11 mouse cellular contexts compared by ENCODE assay signal in the genomic region with DNA sequence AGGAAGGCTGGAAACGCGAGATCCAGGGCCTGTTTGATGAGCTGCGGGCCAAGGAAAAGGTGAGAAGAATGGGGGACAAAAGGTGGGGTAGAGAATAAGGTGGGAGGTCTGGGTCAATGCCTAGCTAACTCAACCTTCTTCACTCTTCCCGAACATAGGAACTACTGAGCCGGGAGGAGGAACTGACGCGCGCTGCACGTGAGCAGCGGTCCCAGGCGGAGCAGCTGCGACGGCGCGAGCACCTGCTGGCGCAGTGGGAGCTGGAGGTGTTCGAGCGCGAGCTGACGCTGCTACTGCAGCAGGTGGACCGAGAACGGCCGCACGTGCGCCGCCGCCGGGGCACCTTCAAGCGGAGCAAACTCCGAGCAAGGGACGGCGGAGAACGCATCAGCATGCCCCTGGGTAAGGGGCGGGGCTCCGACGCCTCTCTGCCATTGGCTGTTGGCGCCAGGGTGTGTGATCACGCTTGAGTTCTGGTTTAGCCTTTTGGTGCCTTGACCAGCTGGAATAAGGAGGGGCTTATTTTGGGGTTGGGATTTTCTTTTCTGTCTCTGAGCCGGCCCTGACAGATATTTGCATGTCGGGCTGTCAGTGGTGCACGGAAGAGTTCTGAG. TPM values are rescaled to one million over a fixed set of nuclear protein-coding genes. Genes with fewer than 3 reads are reported as not detected.
DNase-seq lines count a peak whose midpoint lies in the region; ATAC-seq and TF ChIP-seq lines count a peak whose summit lies in the region.
"Had no signal": no experiment of that assay in that cellular context is flagged by ENCODE, and none has a peak within 500 bp of the region (broad histone marks: within the 10 kb centered on the region; RNA-seq: fewer than 3 reads in every experiment).

No protein-coding gene starts in this region.

- peak; percentile 44 for DNase-seq in kidney, postnatal 0 days (ENCODE audit: low spot score)
- DNase-seq in kidney, postnatal 25 days, result no peak
- peak; percentile 68 for DNase-seq in limb, embryonic 10.5 days (ENCODE audit: low spot score)
- peak; percentile 68 for DNase-seq in retina, postnatal 1 day
- DNase-seq in cerebellum, adult 9-11 months, result no peak
- no peak for DNase-seq in right cerebral cortex, postnatal 14 days
- DNase-seq: kidney, adult 18-20 months; lung, postnatal 4 days had no signal

- H3K27ac ChIP-seq in kidney, postnatal 0 days, result no peak overlapping the region
- H3K27ac ChIP-seq in embryonic facial prominence, embryonic 12.5 days, result no peak overlapping the region
- peak overlapping the region; percentile 30; the same call in 1 of the 2 replicates for H3K27ac ChIP-seq in limb, embryonic 10.5 days

- H3K9me3 ChIP-seq in kidney, postnatal 0 days (replicated peaks; ENCODE audit: low read length), result no peaks in the 10 kb centered on the region
- no peaks in the 10 kb centered on the region for H3K9me3 ChIP-seq in embryonic facial prominence, embryonic 12.5 days
- H3K9me3 ChIP-seq in limb, embryonic 10.5 days (replicated peaks), result no peaks in the 10 kb centered on the region

- peaks cover 62% of the 10 kb centered on the region for H3K36me3 ChIP-seq in kidney, postnatal 0 days (ENCODE audit: insufficient read depth, low read length)
- peaks cover 89% of the 10 kb centered on the region for H3K36me3 ChIP-seq in embryonic facial prominence, embryonic 12.5 days
- peaks cover 100% of the 10 kb centered on the region for H3K36me3 ChIP-seq in limb, embryonic 10.5 days

- ATAC-seq in kidney, postnatal 0 days (replicated peaks; ENCODE audit: low FRiP score, low read depth), result peak; percentile 62
- ATAC-seq in embryonic facial prominence, embryonic 12.5 days (ENCODE audit: insufficient number of reproducible peaks, insufficient read depth, low FRiP score, low TSS enrichment), result no peak
- ATAC-seq in megakaryocyte, adult 5-6 weeks (ENCODE audit: poor library complexity, severe bottlenecking), result no peak

- no peak for TF ChIP-seq CTCF in kidney, postnatal 0 days (IDR thresholded peaks at IDR 0.05; ENCODE audit: low read depth)

- peaks cover 21% of the 10 kb centered on the region for H3K4me1 ChIP-seq in kidney, postnatal 0 days (replicated peaks; ENCODE audit: insufficient read depth, low read length)
- peaks cover 29% of the 10 kb centered on the region for H3K4me1 ChIP-seq in embryonic facial prominence, embryonic 12.5 days
- H3K4me1 ChIP-seq in limb, embryonic 10.5 days, result peaks cover 47% of the 10 kb centered on the region

- H3K4me3 ChIP-seq in kidney, postnatal 0 days (replicated peaks; ENCODE audit: low read depth, low read length), result no peak overlapping the region
- no peak overlapping the region for H3K4me3 ChIP-seq in embryonic facial prominence, embryonic 12.5 days
- H3K4me3 ChIP-seq in limb, embryonic 10.5 days, result peak overlapping the region; percentile 41

- H3K27me3 ChIP-seq in kidney, postnatal 0 days (ENCODE audit: insufficient read depth, low read length), result no peaks in the 10 kb centered on the region
- no peaks in the 10 kb centered on the region for H3K27me3 ChIP-seq in embryonic facial prominence, embryonic 12.5 days
- H3K27me3 ChIP-seq in limb, embryonic 10.5 days (ENCODE audit: low read depth, poor library complexity, severe bottlenecking), result peaks cover 14% of the 10 kb centered on the region

- WGBS in kidney, postnatal 0 days, result 30% methylated on average over 41 of the region's 41 CpGs
- 23% methylated on average over 41 of the region's 41 CpGs for WGBS in embryonic facial prominence, embryonic 12.5 days
- 7% methylated on average over 41 of the region's 41 CpGs for WGBS in limb, embryonic 10.5 days

- H3K9ac ChIP-seq in kidney, postnatal 0 days (ENCODE audit: low read depth, low read length), result no peak overlapping the region
- no peak overlapping the region for H3K9ac ChIP-seq in embryonic facial prominence, embryonic 12.5 days

- no peak overlapping the region for H3K4me2 ChIP-seq in kidney, postnatal 0 days (ENCODE audit: low read length)
- H3K4me2 ChIP-seq in embryonic facial prominence, embryonic 12.5 days (replicated peaks), result peak overlapping the region; percentile 31

RNA-seq across cellular contexts. Expression of a gene that starts 7.2 kb away (rescaled TPM):
- polyA plus RNA-seq in kidney, postnatal 0 days (2015; fragmentation: Nextera tagmentation; extraction: Ambion mirVana), result 14.8 and 15.0 TPM in 2 replicates
- 33.1 and 37.9 TPM in 2 replicates for polyA plus RNA-seq in embryonic facial prominence, embryonic 12.5 days (2016; fragmentation: Nextera tagmentation; extraction: Ambion mirVana)
- 31.6 and 34.3 TPM in 2 replicates for polyA plus RNA-seq in limb, embryonic 10.5 days (2016; fragmentation: Nextera tagmentation; extraction: Ambion mirVana)
- 25.9 and 33.1 TPM in 2 replicates for total RNA-seq in megakaryocyte, adult 5-6 weeks (2015)
- 19.3 and 19.6 TPM in 2 replicates for total RNA-seq in megakaryocyte, adult 5-6 weeks (2017)

RNA-seq across cellular contexts. Expression of a gene that starts 7.4 kb away (rescaled TPM):
- 35.4 and 39.8 TPM in 2 replicates for polyA plus RNA-seq in kidney, postnatal 0 days (2015; fragmentation: Nextera tagmentation; extraction: Ambion mirVana)
- polyA plus RNA-seq in embryonic facial prominence, embryonic 12.5 days (2016; fragmentation: Nextera tagmentation; extraction: Ambion mirVana), result 24.7 and 26.0 TPM in 2 replicates
- 35.3 and 42.2 TPM in 2 replicates for polyA plus RNA-seq in limb, embryonic 10.5 days (2016; fragmentation: Nextera tagmentation; extraction: Ambion mirVana)
- 30.3 and 35.3 TPM in 2 replicates for total RNA-seq in megakaryocyte, adult 5-6 weeks (2015)
- total RNA-seq in megakaryocyte, adult 5-6 weeks (2017), result 39.8 and 50.8 TPM in 2 replicates

RNA-seq across cellular contexts. Expression of a gene that starts 8.2 kb away (rescaled TPM):
- 0.32 and 0.33 TPM in 2 replicates for polyA plus RNA-seq in kidney, postnatal 0 days (2015; fragmentation: Nextera tagmentation; extraction: Ambion mirVana)
- 0.24 TPM in 1 of 2 replicates, not detected in the other for polyA plus RNA-seq in embryonic facial prominence, embryonic 12.5 days (2016; fragmentation: Nextera tagmentation; extraction: Ambion mirVana)
- polyA plus RNA-seq in limb, embryonic 10.5 days (2016; fragmentation: Nextera tagmentation; extraction: Ambion mirVana), result not detected in 2 replicates
- total RNA-seq in megakaryocyte, adult 5-6 weeks (2015), result not detected in 2 replicates
- not detected in 2 replicates for total RNA-seq in megakaryocyte, adult 5-6 weeks (2017)
- total RNA-seq: common myeloid progenitor, adult 5-6 weeks had no signal

RNA-seq across cellular contexts. Expression of a gene that starts 30.2 kb away (rescaled TPM):
- polyA plus RNA-seq in kidney, postnatal 0 days (2015; fragmentation: Nextera tagmentation; extraction: Ambion mirVana), result 14.3 and 15.0 TPM in 2 replicates
- 14.4 TPM in 2 replicates for polyA plus RNA-seq in embryonic facial prominence, embryonic 12.5 days (2016; fragmentation: Nextera tagmentation; extraction: Ambion mirVana)
- polyA plus RNA-seq in limb, embryonic 10.5 days (2016; fragmentation: Nextera tagmentation; extraction: Ambion mirVana), result 8.4 and 9.2 TPM in 2 replicates
- total RNA-seq in megakaryocyte, adult 5-6 weeks (2015), result 30.8 and 31.0 TPM in 2 replicates
- 118 and 119 TPM in 2 replicates for total RNA-seq in megakaryocyte, adult 5-6 weeks (2017)

RNA-seq across cellular contexts. Expression of a gene that starts 32.4 kb away (rescaled TPM):
- polyA plus RNA-seq in kidney, postnatal 0 days (2015; fragmentation: Nextera tagmentation; extraction: Ambion mirVana), result 22.5 and 26.2 TPM in 2 replicates
- polyA plus RNA-seq in embryonic facial prominence, embryonic 12.5 days (2016; fragmentation: Nextera tagmentation; extraction: Ambion mirVana), result 27.0 and 28.7 TPM in 2 replicates
- polyA plus RNA-seq in limb, embryonic 10.5 days (2016; fragmentation: Nextera tagmentation; extraction: Ambion mirVana), result 35.9 and 38.6 TPM in 2 replicates
- 50.8 and 65.8 TPM in 2 replicates for total RNA-seq in megakaryocyte, adult 5-6 weeks (2015)
- 50.1 and 78.7 TPM in 2 replicates for total RNA-seq in megakaryocyte, adult 5-6 weeks (2017)

Comparison
In these comparisons a context has a peak if more than half of its experiments do, and no peak if none do; other contexts are left out.
1. DNase-seq: peak in kidney, postnatal 0 days (single experiment), limb, embryonic 10.5 days (single experiment) and retina, postnatal 1 day (single experiment); none in kidney, postnatal 25 days (0 of 2), cerebellum, adult 9-11 months (single experiment) and right cerebral cortex, postnatal 14 days (single experiment).